Mouse (Mus musculus) c-Kit-negative CD71-positive TER-119-positive erythroid progenitor cells, embryonic 14.5 days (primary cell): ENCODE data around the gene Nfe2.
A peak's percentile ranks its signal among the peaks of the same experiment; 100 is the strongest.

Source experiments
- DNase-seq: peaks from one replicate; pipeline ENCODE4 v3.0.0-alpha.2; 2013; ENCODE audit warnings: low read depth, low spot score

The Nfe2 gene

DNA sequence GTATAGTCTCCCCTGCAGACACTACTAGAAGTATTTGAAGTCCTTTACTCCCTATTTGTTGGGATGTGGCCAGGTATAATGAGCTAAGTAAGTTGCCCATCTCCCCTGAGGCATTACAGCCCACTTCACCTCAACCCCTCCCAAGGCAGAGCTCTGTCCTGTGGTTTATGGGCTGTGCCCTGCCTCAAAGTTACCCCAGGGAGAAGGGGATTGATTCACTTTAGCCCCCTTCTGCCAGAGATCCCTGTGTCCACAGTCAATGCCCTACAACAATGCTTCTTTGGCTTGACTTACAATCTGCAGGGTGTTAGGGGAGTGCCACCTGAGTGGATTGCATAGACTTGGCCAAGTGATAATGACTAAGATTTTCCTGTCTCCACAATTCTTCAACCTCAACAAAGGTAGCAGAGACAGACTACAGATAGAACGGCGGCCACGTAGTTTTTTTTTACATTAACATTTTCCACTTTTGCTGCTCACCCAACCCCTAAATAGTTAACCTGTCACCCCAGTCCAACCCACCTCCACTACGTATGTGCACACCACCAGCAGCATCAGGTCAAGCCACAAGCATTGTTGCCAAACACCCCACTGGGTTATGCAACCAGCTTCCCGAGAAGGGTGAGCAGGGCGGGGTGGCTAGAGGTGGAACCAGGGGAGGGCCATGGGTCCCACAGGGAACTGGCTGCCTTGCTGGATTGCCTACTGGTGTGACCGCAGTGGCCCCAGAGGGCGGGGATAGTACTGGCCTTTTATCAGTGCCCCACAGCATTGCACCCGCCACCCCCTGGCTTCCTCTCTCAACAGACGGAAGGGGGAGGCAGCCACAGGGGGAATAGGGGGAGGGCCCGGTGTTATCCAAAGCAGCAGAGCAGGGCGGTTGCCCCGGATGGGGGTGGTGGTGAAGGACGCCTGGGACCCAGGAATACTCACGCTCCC, at the start of gene Nfe2:
Gene Nfe2 (minus strand): TSS at position 614 of the 939 bp plus-strand sequence.
- peak; percentile 91 for DNase-seq

DNA sequence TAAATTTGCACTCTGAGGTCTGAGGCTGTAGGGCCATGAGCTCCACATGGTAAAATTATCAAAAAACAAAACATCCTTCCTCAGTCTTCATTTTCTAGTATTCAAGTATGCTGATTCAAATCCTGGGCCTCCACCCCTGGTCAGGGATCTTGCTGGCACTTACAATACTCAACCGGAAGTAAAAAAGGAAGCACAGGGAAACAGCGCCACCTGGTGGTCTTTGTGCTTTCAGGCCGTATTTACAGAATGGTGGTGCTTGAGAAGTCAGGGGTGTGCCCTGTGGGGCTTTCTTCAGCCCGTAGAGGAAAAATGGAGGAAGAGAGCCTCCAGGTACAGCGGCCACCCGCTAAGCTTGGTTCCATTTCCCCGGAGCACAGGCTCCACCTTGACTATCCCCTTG, 48.9 kb upstream of the Nfe2 start:
- DNase-seq = peak; percentile 87

DNA sequence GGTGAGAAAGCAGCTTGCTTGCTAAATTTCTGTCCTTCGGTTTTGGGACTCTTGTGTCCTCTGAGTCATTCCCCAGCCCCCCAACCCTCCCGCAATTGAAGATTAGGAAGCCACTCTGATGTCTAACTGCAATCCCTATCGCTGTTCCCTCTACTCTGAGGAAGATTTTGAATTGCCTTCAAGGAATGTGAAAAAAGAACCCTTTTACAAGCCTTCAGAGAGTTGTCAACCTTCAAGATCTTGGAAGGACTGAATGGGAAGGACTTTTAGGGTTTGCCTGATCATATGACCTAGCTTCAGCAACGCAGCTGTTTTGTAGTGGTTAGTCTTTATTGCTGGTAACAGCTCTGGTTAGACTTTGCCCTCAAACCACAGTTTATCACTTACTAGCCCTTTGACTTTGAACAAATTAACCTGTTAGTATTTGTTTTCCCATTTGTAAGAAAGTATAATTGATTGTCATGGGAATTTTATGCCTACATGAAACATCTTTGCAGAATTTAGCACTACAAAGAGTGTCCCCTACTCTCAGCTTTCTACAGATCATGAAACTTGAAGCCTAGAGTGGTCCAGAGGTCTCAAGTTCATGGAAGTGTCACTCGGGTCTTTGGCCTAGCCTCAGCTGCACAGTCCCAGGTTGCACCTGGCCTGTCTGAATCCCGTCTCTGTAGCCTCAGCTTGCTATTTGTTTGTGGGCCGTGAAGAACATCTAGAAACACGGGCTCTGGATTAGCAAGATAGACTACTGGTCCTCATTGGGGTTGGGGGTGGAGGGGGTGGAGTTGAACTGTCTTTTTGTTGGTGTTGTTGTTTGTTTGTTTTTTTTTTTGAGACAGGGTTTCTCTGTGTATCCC, 47.8 kb upstream of the Nfe2 start:
- DNase-seq = no peak

DNA sequence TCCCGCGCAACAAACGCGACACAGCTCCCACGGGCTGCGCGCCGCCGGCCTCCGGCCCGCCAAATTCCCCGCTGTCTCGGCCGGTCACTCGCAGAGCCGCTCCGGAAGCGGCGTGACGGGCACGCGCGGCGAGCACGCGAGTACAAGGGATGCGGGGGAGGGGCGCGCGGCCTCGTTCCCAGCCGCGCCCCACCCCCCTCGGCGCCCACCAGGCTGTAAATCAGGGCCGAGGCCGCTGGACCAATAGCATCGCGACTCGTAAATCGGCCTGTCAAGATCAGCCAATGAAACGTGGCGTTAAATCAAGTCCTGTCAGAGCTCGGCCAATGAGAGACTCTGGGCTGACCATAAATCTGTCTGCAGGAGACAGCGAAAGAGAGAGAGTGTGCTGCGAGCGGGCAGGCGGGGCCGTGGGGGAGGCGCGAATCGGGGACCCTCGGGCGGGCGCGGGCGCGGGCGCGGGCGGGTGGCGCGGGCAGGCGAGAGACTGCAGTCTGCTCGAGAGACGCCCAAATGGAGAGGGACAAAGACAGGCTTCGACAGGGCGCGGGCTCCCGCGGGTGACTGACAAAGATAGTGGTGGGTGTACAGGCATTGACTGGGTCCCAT, 47.0 kb upstream of the Nfe2 start:
- DNase-seq = no peak

DNA sequence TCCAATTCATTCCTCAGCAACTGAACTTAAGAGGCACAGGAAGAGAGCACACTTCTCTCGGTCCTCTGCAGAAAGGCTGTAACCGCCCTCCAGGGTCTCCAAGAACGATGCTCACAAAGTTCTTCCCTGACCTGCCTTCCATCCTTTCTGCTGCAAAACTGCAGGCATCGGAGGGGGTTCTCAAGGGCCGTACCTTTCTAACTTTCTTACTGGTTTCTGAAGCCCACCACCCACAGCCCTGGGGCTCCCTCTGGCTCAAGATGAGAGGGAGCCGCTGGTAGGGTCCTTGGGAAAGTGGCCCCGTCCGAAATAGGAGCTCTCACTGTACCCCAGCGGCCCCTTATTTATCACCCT, 46.4 kb upstream of the Nfe2 start:
- no peak for DNase-seq

DNA sequence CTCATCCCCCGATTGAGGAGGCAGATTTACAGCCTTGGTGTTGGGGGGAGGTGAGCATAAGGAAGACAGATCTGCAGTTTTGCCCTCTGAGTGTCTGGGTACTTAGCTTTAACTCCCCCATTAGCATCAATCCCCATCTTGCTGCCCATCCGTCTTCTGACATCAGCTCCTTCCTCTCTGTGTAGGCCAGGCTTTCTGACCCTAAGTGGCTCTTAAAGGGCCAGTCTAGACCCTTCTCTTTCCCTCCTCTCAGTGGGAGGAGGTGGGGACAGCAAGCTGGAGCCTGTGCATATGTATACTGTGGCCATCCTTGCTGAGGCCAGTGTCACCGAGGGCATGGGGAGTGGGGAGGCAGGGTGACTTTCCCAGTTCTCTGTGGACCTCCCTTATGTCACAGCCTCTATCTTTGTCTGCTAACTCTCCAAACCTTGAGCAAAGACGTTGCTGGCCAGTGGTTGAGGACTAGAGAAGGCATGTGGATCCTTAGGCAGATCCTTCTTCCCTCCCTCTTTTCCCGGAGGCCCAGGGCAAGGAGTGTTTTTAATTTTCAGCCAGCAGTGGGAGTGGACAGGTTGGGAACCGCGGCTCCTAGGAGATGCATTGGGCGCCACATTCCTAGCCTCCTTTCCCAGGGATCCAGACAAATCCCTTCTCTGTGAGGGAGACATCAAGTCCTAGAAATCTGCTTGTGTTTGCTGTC, 45.9 kb upstream of the Nfe2 start:
- DNase-seq = no peak

DNA sequence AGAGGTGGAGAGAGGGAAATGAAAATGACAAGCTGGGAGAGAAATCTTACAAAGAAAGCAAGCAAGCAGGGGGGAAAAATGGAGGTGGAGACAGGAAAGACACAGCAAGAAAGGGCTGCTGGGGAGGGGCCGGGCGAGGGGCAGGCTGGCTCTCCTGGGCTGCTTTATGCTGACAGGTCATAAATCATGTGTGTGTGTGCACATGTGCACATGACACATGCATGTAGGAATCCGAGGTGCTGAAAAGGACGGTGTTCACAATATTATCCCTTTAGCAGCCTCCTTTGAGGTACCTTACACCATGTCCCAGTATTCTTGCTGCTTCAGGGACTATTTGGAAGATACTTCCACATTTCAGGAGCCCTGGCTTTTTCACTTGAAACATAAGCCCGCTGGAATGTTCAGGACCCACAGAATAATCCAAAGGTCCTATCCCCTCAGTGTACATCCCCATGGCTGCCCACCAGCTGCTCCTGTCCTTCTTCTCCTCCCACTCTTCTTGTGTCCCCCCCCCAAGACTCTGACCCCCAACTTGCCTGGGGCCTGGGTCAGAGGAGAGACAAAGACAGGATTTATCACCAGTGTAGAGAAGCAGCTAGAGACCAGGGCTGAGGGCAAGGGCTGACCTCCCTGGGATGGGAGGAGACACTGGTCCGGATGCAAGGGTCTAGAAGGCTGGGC, 44.3 kb upstream of the Nfe2 start:
- DNase-seq = no peak

DNA sequence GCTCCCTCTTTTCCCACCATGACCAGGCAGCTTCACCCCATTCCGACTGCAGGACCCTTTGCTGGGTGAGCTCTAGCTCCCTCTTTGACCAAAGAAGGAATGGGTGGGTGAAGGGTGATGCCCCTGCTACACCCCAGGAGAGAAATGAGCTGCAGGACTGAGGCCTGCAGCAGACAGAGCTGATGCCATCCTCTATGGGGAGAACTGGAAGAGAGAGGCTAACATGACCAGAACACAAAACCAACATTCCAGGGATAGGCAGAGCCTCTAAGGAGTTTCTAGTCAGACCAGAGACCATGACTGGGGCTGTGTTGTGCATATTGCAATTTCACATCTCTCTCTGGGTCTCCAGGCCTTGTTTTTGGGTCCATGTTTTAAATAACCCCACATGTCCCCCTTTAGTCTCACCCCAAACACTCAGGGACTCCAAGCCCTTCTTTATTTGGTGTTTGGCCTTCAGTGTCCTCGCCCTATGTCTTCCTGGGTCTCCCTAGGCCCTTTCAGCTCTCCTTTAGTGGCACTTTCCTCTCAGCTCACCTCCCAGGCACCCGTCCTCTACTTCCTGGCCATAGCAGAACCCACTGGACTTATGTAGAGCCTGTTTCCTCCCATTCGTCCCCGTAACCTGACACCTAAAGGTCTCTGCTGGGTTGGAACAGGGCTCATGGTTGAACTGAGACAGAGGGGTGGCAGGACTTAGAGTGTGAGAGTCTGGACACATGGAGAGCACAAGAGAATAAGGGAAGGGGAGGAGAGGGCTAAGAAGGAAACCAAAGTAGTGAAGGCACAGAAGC, 43.5 kb upstream of the Nfe2 start:
- DNase-seq = no peak

DNA sequence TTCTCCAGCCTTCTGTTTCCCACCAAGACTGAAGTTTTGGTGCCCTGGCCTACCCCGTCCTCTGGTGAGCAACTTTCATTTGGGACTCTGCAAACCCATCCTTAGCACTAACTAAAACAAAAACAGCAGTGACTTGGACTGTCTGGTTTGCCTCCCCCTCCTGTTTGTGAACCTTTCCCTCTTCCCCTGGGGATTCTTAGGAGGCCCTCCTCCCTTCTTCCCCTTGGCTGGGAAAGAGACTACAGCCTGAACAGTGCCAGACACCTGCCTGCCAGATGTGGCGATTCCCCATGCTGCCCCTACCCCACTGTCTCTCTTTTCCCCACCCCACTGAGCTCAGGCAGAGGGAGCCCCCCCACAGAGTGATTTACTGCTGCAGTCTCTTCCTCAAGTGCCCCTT, 42.8 kb upstream of the Nfe2 start:
- no peak for DNase-seq

DNA sequence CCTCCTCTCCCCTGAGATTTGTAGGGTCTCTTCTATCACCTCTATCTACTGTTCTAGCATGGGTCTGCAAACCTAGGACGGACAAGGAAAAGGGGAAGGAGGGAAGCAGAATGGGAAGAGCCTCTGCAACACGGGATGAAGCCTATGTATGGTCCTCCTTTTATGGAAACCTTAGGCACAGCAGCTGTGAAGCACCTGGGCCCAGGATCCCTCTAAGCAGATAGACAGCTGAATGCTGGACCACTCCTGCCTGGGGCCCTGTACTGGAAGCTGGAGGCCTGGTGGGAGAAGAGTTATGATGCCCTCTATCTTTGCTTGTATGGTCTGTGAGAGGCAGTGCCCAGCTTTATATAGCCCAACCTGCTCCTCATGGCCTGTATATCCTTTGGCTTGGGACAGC, 42.4 kb upstream of the Nfe2 start:
- no peak for DNase-seq

DNA sequence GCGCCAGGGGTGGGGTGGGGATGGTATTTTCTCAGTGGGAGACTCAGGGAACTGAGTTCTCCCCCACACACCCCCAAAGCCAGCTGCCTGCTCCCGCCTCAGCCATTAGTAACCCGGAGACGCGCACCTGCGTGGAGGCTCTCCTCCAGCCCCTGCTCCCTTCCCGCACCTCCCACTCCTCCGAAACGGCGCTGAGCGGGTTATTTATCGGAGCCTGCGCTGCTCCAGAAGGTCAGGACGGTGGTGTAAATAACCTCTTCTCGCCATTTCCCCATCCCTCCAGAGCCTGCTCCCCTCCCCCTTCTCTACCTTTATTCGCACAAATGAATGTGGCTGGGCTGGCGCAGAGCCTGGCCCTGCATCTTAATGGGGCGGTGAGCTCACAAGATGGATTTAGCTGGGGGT, 41.9 kb upstream of the Nfe2 start:
- no peak for DNase-seq

DNA sequence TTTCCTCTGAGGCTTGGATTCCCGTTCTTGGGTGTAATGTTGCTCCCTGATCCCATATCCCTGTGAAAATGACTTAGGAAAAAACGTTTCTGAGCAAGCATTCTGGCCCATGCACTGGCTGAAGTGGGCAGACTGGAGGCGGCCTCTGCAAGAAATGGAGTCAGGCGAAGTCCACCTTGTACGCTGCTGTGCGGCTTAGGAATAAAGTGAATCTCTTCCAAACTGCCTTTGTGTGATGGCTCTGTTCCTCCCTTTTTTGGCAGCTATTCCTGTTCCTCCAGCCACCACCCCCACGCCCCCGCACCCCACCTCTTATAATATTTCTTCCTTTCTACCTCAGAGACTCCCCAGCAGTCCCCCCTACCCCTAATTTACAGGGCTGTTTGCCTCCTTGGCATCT, 41.4 kb upstream of the Nfe2 start:
- no peak for DNase-seq

DNA sequence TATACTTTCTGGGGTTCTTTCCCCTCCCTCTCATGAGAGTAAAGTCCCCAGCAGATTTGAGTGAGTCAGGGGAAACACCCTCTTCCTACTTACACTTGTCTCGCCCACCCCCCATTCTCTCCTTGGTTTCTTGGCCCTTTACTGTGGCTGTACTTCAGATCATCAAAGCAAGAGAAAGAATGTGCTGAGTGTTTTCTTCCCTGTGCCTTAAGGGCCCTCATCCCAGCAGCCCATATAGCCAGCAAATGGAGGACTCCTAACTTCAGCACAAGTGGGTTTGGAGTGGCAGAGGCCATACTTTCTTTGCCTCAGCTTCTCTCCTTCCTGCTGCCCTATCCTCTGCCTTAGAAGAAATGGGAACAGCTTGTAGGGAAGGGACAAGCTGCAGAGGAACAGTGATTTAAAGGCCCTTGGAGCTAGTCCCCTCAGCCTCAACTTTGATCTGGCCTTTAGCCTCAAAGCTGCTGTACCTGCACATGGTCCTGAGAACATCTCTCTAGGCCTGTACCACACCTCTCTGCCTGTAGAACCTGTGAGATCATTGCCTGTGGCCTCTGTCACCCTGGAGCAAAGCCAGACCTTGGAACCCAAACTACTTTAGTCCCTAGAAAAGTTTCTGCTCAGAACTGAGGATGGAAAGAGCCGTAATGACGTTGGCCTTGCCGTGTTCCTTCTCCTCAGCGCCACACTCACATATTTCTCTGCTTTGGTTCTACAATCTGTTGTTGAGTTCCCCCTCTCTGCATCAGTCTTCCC, 40.8 kb upstream of the Nfe2 start:
- no peak for DNase-seq

DNA sequence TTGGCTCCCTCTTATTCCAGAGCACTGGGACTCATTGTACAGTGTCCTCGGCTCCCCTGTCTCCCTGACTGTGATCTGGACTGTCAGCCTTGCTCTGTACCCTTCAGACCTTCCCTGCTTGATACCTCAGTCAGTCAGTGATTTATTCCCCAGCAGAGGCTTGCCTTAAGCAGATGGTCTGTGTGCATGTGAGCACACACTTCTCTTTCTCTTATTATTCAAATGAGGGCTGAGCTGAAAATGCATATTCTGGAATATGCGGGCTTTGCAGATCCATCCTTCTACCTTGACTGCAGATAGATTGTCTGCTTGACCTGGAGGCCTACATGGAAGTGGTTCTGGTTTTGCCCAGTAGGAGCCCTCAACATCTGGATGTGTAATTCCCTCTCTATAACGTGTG, 39.8 kb upstream of the Nfe2 start:
- no peak for DNase-seq

DNA sequence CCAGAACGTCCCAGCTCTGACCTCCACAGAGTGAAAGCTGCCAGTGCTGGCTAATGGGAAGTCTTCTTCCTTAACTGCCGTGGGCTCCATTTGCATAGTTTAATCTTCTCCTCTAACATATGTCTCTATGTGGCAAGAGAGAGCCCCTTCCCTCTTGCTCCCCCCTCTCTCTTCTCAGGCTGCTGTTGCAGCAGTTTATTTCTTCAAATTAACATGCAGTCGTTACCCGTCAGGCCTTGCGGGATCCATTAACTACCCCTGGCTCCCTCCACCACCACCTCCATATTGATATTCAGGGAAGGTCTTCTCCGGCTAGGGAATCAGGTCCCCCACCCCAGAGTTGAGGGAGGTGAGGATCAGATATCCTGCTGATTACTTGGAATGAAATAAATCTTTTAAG, 39.1 kb upstream of the Nfe2 start:
- DNase-seq = no peak

DNA sequence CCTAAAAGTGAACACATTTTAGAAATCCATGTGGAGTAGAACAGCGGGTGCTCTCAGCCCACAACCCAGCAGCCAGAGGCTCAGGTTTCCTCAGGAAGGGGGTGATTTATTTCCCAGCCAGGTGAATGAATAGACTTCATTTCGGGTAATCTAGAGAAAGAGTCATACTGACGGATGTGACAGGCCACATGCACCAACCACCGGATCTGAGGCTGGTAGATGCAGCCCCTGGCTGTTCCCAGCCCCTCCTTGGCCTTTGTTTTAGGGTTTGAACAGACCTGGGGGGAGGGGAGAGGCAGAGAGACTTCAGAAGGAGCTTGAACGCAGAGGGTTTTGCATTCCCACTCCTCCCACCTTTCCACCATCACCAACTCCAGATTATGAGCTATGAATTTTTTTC, 37.6 kb upstream of the Nfe2 start:
- DNase-seq = no peak

DNA sequence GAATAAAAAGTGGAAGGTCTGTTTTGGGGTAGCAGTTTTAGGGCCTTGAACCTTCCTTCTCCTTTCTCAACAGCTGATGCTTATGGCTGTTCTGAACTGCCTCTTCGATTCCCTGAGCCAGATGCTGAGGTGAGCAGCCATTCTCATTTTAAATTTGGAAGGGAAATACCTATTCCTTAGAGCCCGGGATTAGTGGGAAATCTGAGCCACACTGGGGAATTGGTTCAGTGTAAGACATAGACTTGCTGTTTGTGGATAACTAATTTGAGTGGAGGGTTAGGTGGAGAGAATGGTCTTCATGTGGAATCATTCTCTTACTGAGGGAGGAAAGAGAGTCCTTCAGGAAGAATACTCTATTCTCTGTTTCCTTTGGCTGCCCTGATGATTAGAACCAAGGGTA, 36.4 kb upstream of the Nfe2 start:
- no peak for DNase-seq

DNA sequence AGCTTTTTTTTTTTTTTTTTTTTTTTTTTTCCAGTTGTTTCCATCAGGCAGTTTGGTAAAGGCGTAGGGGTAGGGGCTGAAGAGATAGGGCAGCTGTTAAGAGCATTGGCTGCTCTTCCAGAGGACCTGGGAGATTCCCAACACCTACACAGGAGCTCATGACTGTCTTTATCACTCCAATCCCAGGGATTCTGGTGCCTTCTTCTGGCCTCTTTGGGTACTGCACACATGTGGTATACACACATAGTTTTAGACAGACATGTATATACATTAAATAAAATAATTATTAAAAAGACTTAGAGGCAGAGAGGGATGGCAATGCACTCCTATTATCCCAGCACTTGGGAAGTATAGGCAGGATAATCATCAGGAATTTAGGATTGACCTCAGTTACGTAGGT, 35.2 kb upstream of the Nfe2 start:
- DNase-seq = no peak

DNA sequence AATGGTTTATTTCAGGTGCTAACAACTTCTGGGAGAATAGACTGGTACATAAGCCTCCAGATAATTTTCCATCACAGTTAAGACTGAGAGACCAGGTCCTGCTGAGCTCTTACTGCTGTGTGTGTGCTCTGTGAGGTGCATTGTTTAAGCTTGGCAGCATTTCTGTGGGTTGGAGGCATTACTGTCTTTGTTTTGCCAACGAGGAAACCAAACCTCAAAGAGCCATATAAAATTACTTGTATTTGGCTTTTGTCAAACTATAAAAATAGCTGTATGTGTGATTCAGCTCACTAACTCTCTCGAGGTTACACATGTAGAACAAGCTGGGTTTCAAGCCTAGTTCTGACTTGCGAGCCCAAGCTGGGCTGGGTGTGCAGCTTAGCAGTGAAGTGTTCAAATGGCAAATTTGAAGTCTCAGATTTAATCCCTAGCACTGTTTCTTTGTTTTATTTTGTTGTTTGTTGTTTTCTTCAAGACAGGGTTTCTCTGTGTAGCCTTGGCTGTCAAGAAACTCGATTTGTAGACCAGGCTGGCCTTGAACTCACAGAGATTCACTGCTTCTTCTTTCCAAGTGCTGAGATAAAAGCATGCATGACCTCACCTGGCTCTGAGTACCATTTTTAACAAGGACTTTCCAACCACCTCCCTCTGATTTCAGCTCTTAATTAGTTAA, 34.6 kb upstream of the Nfe2 start:
- no peak for DNase-seq
